Mouse (Mus musculus) natural killer cell, adult 2 months (primary cell): ENCODE measurements around the gene Atad2b.

Source experiments
- DNase-seq, 2 experiments: peaks; one replicate each; pipeline ENCODE4 v3.0.0; 2022; ENCODE audit warnings: low spot score in 2 of 2

The Atad2b gene

GRCm38 (mm10) chr12:5081480-5081879, 164.3 kb downstream of the Atad2b start:
- no peak for DNase-seq

- no peak for DNase-seq
Measured at GRCm38 (mm10) chr12:5084714-5085113, 167.6 kb downstream of the Atad2b start.

- no peak for DNase-seq
Measured at GRCm38 (mm10) chr12:5087787-5088519, 170.8 kb downstream of the Atad2b start.

GRCm38 (mm10) chr12:5088639-5089038, 171.5 kb downstream of the Atad2b start:
- DNase-seq, result no peak
